Mouse (Mus musculus) MEL (cell line): ENCODE measurements around the gene Clca2.

Experiments used
- CHD2 ChIP-seq: IDR thresholded peaks from 2 replicates; pipeline ENCODE4 v1.6.1; 2011; ENCODE audit warnings: low read length, improper control_type of control experiment
- CTCF ChIP-seq, 3 experiments: IDR thresholded peaks in 2 of 3; conservative IDR thresholded peaks in 1 of 3; 2 replicates each; pipeline ENCODE4 v1.5.1; 2011 to 2012; ENCODE audit warnings: low read length in 3 of 3, low read depth in 2 of 3, mild to moderate bottlenecking in 2 of 3, improper control_type of control experiment in 1 of 3, inconsistent platforms in 1 of 3, mixed read lengths in 1 of 3, moderate library complexity in 1 of 3; ENCODE audit not compliant: control insufficient read depth in 1 of 3, insufficient read depth in 1 of 3, poor library complexity in 1 of 3, severe bottlenecking in 1 of 3
- GATA1 ChIP-seq: IDR thresholded peaks from 2 replicates; pipeline ENCODE4 v1.6.1; 2011; ENCODE audit warnings: low read depth, low read length, improper control_type of control experiment
- MXI1 ChIP-seq: IDR thresholded peaks from 2 replicates; pipeline ENCODE4 v1.6.1; 2011; ENCODE audit warnings: mild to moderate bottlenecking, low read depth, low read length, improper control_type of control experiment
- POLR2A ChIP-seq, 2 experiments: IDR thresholded peaks; 2 replicates each; pipeline ENCODE4 v1.6.1; 2011 to 2012; ENCODE audit warnings: low read length in 2 of 2, mild to moderate bottlenecking in 2 of 2, control low read depth in 1 of 2, improper control_type of control experiment in 1 of 2, low read depth in 1 of 2, moderate library complexity in 1 of 2; ENCODE audit not compliant: control insufficient read depth in 1 of 2, insufficient read depth in 1 of 2, poor library complexity in 1 of 2
- POLR2AphosphoS2 ChIP-seq: IDR thresholded peaks from 2 replicates; pipeline ENCODE4 v1.6.1; 2011; ENCODE audit warnings: low read length, improper control_type of control experiment
- TAL1 ChIP-seq: IDR thresholded peaks from 2 replicates; pipeline ENCODE4 v1.6.1; 2012; ENCODE audit warnings: mild to moderate bottlenecking, inconsistent platforms, low read length, moderate library complexity, mixed read lengths
- ZNF384 ChIP-seq: IDR thresholded peaks from 2 replicates; pipeline ENCODE4 v1.6.1; 2012; ENCODE audit warnings: low read depth, mild to moderate bottlenecking, inconsistent platforms, low read length, improper control_type of control experiment

- TF ChIP-seq CTCF (IDR thresholded peaks at IDR 0.05 in 2 of 3, conservative IDR thresholded peaks at IDR 0.05 in 1 of 3; ENCODE audit: control insufficient read depth in 1 of 3, insufficient read depth in 1 of 3, low read depth in 2 of 3, low read length in 3 of 3, poor library complexity in 1 of 3, severe bottlenecking in 1 of 3): no peak
- no peak for TF ChIP-seq ZNF384
- no peak for TF ChIP-seq POLR2A (IDR thresholded peaks at IDR 0.05; ENCODE audit: control insufficient read depth in 1 of 2, insufficient read depth in 1 of 2, low read depth in 1 of 2, low read length in 2 of 2, poor library complexity in 1 of 2)
- no peak for TF ChIP-seq POLR2AphosphoS2
- no peak for TF ChIP-seq MXI1
- TF ChIP-seq CHD2: no peak
- no peak for TF ChIP-seq TAL1
- TF ChIP-seq GATA1: no peak
Measured at GRCm38 (mm10) chr3:145032676-145033075, 66.6 kb downstream of the Clca2 start, which contains the start of gene Clca1.
